In the genomic region with DNA sequence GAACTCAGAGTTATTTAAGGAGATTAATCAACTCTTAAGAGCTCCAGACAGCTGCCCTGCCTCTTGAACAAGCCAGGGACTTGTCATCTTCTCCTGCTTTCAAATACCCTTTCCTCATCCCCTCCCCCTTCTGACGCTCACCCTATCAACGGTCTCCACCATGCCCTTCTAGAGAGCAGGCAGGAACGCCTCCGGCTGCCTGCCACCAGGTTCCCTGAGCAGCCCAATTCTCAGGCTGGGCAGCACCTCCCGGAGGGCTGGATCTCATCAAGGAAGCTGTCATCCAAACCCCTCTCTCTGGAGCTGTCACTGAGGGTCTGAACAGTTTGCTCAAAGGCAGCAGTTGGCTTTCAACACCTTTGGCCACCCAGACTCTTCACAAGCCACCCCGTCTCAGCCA, we compare ENCODE assay signal across 25 mouse cellular contexts. TPM values are rescaled to one million over a fixed set of nuclear protein-coding genes. Genes with fewer than 3 reads are reported as not detected.
DNase-seq lines count a peak whose midpoint lies in the region; ATAC-seq and TF ChIP-seq lines count a peak whose summit lies in the region.
"Had no signal": no experiment of that assay in that cellular context is flagged by ENCODE, and none has a peak within 500 bp of the region (broad histone marks: within the 10 kb centered on the region; RNA-seq: fewer than 3 reads in every experiment).

No protein-coding gene starts in this region.

- no peak overlapping the region for H3K27ac ChIP-seq in heart, embryonic 10.5 days
- H3K27ac ChIP-seq in hindbrain, embryonic 13.5 days: no peak overlapping the region
- no peak overlapping the region for H3K27ac ChIP-seq in hindbrain, postnatal 0 days
- H3K27ac ChIP-seq in stomach, embryonic 14.5 days (ENCODE audit: low read length): no peak overlapping the region
- no peak overlapping the region for H3K27ac ChIP-seq in stomach, postnatal 0 days (replicated peaks)
- H3K27ac ChIP-seq: embryonic facial prominence, embryonic 12.5 days; forebrain, embryonic 13.5 days; gastrocnemius, adult 2 months; hindbrain, embryonic 10.5 days; hindbrain, embryonic 15.5 days had no signal

- no peaks in the 10 kb centered on the region for H3K36me3 ChIP-seq in heart, embryonic 10.5 days
- no peaks in the 10 kb centered on the region for H3K36me3 ChIP-seq in hindbrain, embryonic 13.5 days
- no peaks in the 10 kb centered on the region for H3K36me3 ChIP-seq in hindbrain, postnatal 0 days (ENCODE audit: insufficient read depth, low read length)
- no peaks in the 10 kb centered on the region for H3K36me3 ChIP-seq in stomach, embryonic 14.5 days (ENCODE audit: control insufficient read depth, insufficient read depth, low read length)
- H3K36me3 ChIP-seq in stomach, postnatal 0 days (ENCODE audit: control insufficient read depth, insufficient read depth, low read length): no peaks in the 10 kb centered on the region
- H3K36me3 ChIP-seq: embryonic facial prominence, embryonic 12.5 days; hindbrain, embryonic 10.5 days; hindbrain, embryonic 15.5 days had no signal

- 2% methylated on average over 6 of the region's 6 CpGs for WGBS in heart, embryonic 10.5 days
- WGBS in hindbrain, embryonic 13.5 days: 16% methylated on average over 6 of the region's 6 CpGs
- WGBS in hindbrain, postnatal 0 days: 19% methylated on average over 6 of the region's 6 CpGs
- WGBS in stomach, embryonic 14.5 days: 5% methylated on average over 6 of the region's 6 CpGs
- WGBS in stomach, postnatal 0 days: 6% methylated on average over 6 of the region's 6 CpGs

- H3K9me3 ChIP-seq in heart, embryonic 10.5 days: no peaks in the 10 kb centered on the region
- H3K9me3 ChIP-seq in hindbrain, embryonic 13.5 days: no peaks in the 10 kb centered on the region
- H3K9me3 ChIP-seq in hindbrain, postnatal 0 days (ENCODE audit: low read length): no peaks in the 10 kb centered on the region
- H3K9me3 ChIP-seq in stomach, embryonic 14.5 days (ENCODE audit: control insufficient read depth, low read depth, low read length): no peaks in the 10 kb centered on the region
- no peaks in the 10 kb centered on the region for H3K9me3 ChIP-seq in stomach, postnatal 0 days (ENCODE audit: control insufficient read depth, low read length)
- H3K9me3 ChIP-seq: embryonic facial prominence, embryonic 12.5 days; forebrain, embryonic 13.5 days; hindbrain, embryonic 10.5 days; hindbrain, embryonic 15.5 days had no signal

- no peak for ATAC-seq in hindbrain, embryonic 13.5 days (ENCODE audit: low FRiP score)
- no peak for ATAC-seq in hindbrain, postnatal 0 days
- ATAC-seq in stomach, embryonic 14.5 days (ENCODE audit: insufficient number of reproducible peaks, insufficient read depth, low FRiP score, low read depth): peak; percentile 20; the same call in 1 of the 2 replicates
- no peak for ATAC-seq in stomach, postnatal 0 days (ENCODE audit: low FRiP score, low TSS enrichment)
- ATAC-seq: forebrain, embryonic 13.5 days; inflammation-experienced regulatory T-cells, adult 6 months; intestine, postnatal 0 days had no signal

- peaks cover 100% of the 10 kb centered on the region for H3K27me3 ChIP-seq in heart, embryonic 10.5 days (ENCODE audit: insufficient read depth, poor library complexity, severe bottlenecking)
- H3K27me3 ChIP-seq in hindbrain, embryonic 13.5 days: peaks cover 42% of the 10 kb centered on the region
- H3K27me3 ChIP-seq in hindbrain, postnatal 0 days (ENCODE audit: insufficient read depth, low read length): no peaks in the 10 kb centered on the region; the same call in 1 of the 2 replicates
- 0 out of 2 replicates have a peak, but pooled peaks cover 3% of the 10 kb centered on the region for H3K27me3 ChIP-seq in stomach, embryonic 14.5 days (ENCODE audit: control insufficient read depth, insufficient read depth, low read length)
- no peaks in the 10 kb centered on the region; the same call in 1 of the 2 replicates for H3K27me3 ChIP-seq in stomach, postnatal 0 days (ENCODE audit: control insufficient read depth, insufficient read depth, low read length)

- no peak for TF ChIP-seq CTCF in hindbrain, postnatal 0 days (IDR thresholded peaks at IDR 0.05; ENCODE audit: low read depth)
- TF ChIP-seq CTCF in stomach, postnatal 0 days (IDR thresholded peaks at IDR 0.05; ENCODE audit: low read depth): no peak

- intact Hi-C loops in heart, postnatal 36 days (cut with DNase I): no loop called here

- no peak overlapping the region for H3K4me2 ChIP-seq in hindbrain, embryonic 13.5 days
- H3K4me2 ChIP-seq in hindbrain, postnatal 0 days (ENCODE audit: low read depth, low read length): no peak overlapping the region
- no peak overlapping the region for H3K4me2 ChIP-seq in stomach, embryonic 14.5 days (replicated peaks; ENCODE audit: low read depth, low read length)
- no peak overlapping the region for H3K4me2 ChIP-seq in stomach, postnatal 0 days (replicated peaks; ENCODE audit: low read depth)
- H3K4me2 ChIP-seq: embryonic facial prominence, embryonic 12.5 days; forebrain, embryonic 13.5 days; hindbrain, embryonic 15.5 days had no signal

- H3K4me1 ChIP-seq in heart, embryonic 10.5 days: peaks cover 39% of the 10 kb centered on the region
- H3K4me1 ChIP-seq in hindbrain, embryonic 13.5 days (replicated peaks): peaks cover 66% of the 10 kb centered on the region
- 0 out of 2 replicates have a peak, but pooled peaks cover 5% of the 10 kb centered on the region for H3K4me1 ChIP-seq in hindbrain, postnatal 0 days (ENCODE audit: insufficient read depth, low read length)
- no peaks in the 10 kb centered on the region for H3K4me1 ChIP-seq in stomach, embryonic 14.5 days (ENCODE audit: control insufficient read depth, insufficient read depth, low read length)
- no peaks in the 10 kb centered on the region for H3K4me1 ChIP-seq in stomach, postnatal 0 days (replicated peaks; ENCODE audit: control insufficient read depth, insufficient read depth)

- H3K9ac ChIP-seq in hindbrain, embryonic 13.5 days: 0 out of 2 replicates have a peak overlapping the region, but pooled peaks have one; percentile 51
- H3K9ac ChIP-seq in hindbrain, postnatal 0 days (replicated peaks; ENCODE audit: low read length): no peak overlapping the region
- no peak overlapping the region for H3K9ac ChIP-seq in stomach, embryonic 14.5 days (replicated peaks; ENCODE audit: low read depth, low read length)
- H3K9ac ChIP-seq in stomach, postnatal 0 days (ENCODE audit: low read length): no peak overlapping the region
- H3K9ac ChIP-seq: embryonic facial prominence, embryonic 12.5 days; forebrain, embryonic 13.5 days; hindbrain, embryonic 15.5 days had no signal

- peak overlapping the region; percentile 24; the same call in 1 of the 2 replicates for H3K4me3 ChIP-seq in heart, embryonic 10.5 days
- no peak overlapping the region for H3K4me3 ChIP-seq in hindbrain, embryonic 13.5 days
- no peak overlapping the region for H3K4me3 ChIP-seq in hindbrain, postnatal 0 days (ENCODE audit: low read length)
- H3K4me3 ChIP-seq in stomach, embryonic 14.5 days (ENCODE audit: low read depth, low read length): no peak overlapping the region
- H3K4me3 ChIP-seq in stomach, postnatal 0 days (ENCODE audit: low read depth, low read length): no peak overlapping the region
- H3K4me3 ChIP-seq: embryonic facial prominence, embryonic 12.5 days; forebrain, embryonic 13.5 days; gastrocnemius, adult 2 months; hindbrain, embryonic 10.5 days; hindbrain, embryonic 15.5 days had no signal

- no peak for TF ChIP-seq EP300 in stomach, postnatal 0 days (optimal IDR thresholded peaks at IDR 0.05)

- DNase-seq in heart, embryonic 10.5 days (ENCODE audit: low spot score): peak; percentile 92
- DNase-seq in heart, postnatal 36 days: no peak
- no peak for DNase-seq in hindbrain, postnatal 0 days (ENCODE audit: low spot score)
- DNase-seq in stomach, postnatal 0 days (ENCODE audit: low spot score): no peak
- no peak for DNase-seq in c-Kit-positive CD71-positive TER-119-positive erythroid progenitor cells, embryonic 14.5 days (ENCODE audit: low spot score)
- DNase-seq: adrenal gland, adult 2 months; adrenal gland, postnatal 25 days; cerebellum, adult 11 months; cerebellum, adult 8-10 months; cerebellum, postnatal 14 days; gastrocnemius, adult 2 months; gastrocnemius, postnatal 25 days; kidney, adult 8-10 months had no signal

RNA-seq across cellular contexts. Expression of gene 1700025C18Rik, which starts 10.2 kb away (rescaled TPM):
- not detected in 2 replicates for polyA plus RNA-seq in heart, embryonic 10.5 days (2016; fragmentation: Nextera tagmentation; extraction: Ambion mirVana)
- total RNA-seq in heart, postnatal 36 days (2021): not detected
- not detected in 2 replicates for polyA plus RNA-seq in hindbrain, embryonic 13.5 days (2015; fragmentation: Nextera tagmentation; extraction: Ambion mirVana)
- total RNA-seq in hindbrain, postnatal 0 days (2014; rRNA removed): not detected in 2 replicates
- not detected in 2 replicates for polyA plus RNA-seq in hindbrain, postnatal 0 days (2015; fragmentation: Nextera tagmentation; extraction: Ambion mirVana)
- polyA plus RNA-seq in stomach, embryonic 14.5 days (2014; fragmentation: Nextera tagmentation; extraction: Ambion mirVana): not detected in 2 replicates
- not detected in 2 replicates for polyA plus RNA-seq in stomach, postnatal 0 days (2015; fragmentation: Nextera tagmentation; extraction: Ambion mirVana)
- total RNA-seq: adrenal gland, adult 2 months; adrenal gland, postnatal 25 days; common myeloid progenitor, adult 5-6 weeks; ES-E14; gastrocnemius, adult 2 months; gastrocnemius, postnatal 25 days; granulocyte monocyte progenitor cell, adult 5-6 weeks had no signal
- polyA plus RNA-seq: adrenal gland, adult 2 months; embryonic facial prominence, embryonic 12.5 days; forebrain, embryonic 13.5 days; heart, postnatal 0 days; hindbrain, embryonic 10.5 days; hindbrain, embryonic 15.5 days; inflammation-experienced regulatory T-cells, adult 6 months; intestine, postnatal 0 days had no signal

RNA-seq across cellular contexts. Expression of gene Cd40, which starts 45.3 kb away (rescaled TPM):
- polyA plus RNA-seq in heart, embryonic 10.5 days (2016; fragmentation: Nextera tagmentation; extraction: Ambion mirVana): 7.8 and 11.9 TPM in 2 replicates
- total RNA-seq in heart, postnatal 36 days (2021): 1 to 10 TPM; 1.7 to 3.2 TPM
- 8.1 and 8.6 TPM in 2 replicates for polyA plus RNA-seq in hindbrain, embryonic 13.5 days (2015; fragmentation: Nextera tagmentation; extraction: Ambion mirVana)
- total RNA-seq in hindbrain, postnatal 0 days (2014; rRNA removed): 3.8 and 7.3 TPM in 2 replicates
- polyA plus RNA-seq in hindbrain, postnatal 0 days (2015; fragmentation: Nextera tagmentation; extraction: Ambion mirVana): 4.8 and 5.4 TPM in 2 replicates
- polyA plus RNA-seq in stomach, embryonic 14.5 days (2014; fragmentation: Nextera tagmentation; extraction: Ambion mirVana): 8.3 and 9.7 TPM in 2 replicates
- polyA plus RNA-seq in stomach, postnatal 0 days (2015; fragmentation: Nextera tagmentation; extraction: Ambion mirVana): 3.3 and 3.7 TPM in 2 replicates
- total RNA-seq: granulocyte monocyte progenitor cell, adult 5-6 weeks had no signal
